Mouse (Mus musculus) layer of hippocampus, adult 18-20 months (tissue): Measurements from ENCODE around the gene Kcnd1. TPM values are rescaled to one million over a fixed set of nuclear protein-coding genes. Genes with fewer than 3 reads are reported as not detected.
A peak's percentile ranks its signal among the peaks of the same experiment; 100 is the strongest.

Experiments
- DNase-seq, 2 experiments: peaks; one replicate each; pipeline ENCODE4 v3.0.0; 2022; ENCODE audit warnings: low spot score in 2 of 2
- microRNA-seq, 2 experiments: library from miRNA; unstranded; fragments of <30 nt; microRNA quantifications; one replicate each; pipeline ENCODE4 v1.2.0; 2021
- total RNA-seq, 2 experiments: library from RNA; stranded (reverse); gene quantifications; 2 replicates each; pipeline ENCODE4 v1.2.3; 2021

Gene Kcnd1
- total RNA-seq, 2 experiments from 2014 or later, result 7.0 to 8.9 TPM

DNA sequence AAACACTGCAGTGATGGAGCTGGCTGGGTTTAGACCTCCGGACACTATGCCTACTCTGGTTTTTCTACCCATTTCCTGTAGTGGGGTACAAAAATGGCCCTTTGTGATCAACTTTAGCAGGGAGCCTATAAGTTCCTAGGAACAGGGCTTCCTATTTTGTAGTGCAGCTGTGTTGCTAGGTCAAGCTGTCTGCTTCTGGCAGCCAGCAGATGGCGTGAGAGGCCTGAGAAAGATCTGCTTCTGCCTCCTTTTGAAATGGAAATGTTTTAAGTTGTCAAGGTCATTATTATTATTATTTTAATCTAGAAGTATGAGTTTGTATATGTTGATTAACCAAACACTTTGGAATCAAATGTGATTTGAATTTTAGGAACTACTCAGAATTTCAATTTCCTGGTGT, 32.5 kb downstream of the Kcnd1 start:
- peak in 1 of 2 experiments; percentile 34 for DNase-seq

DNA sequence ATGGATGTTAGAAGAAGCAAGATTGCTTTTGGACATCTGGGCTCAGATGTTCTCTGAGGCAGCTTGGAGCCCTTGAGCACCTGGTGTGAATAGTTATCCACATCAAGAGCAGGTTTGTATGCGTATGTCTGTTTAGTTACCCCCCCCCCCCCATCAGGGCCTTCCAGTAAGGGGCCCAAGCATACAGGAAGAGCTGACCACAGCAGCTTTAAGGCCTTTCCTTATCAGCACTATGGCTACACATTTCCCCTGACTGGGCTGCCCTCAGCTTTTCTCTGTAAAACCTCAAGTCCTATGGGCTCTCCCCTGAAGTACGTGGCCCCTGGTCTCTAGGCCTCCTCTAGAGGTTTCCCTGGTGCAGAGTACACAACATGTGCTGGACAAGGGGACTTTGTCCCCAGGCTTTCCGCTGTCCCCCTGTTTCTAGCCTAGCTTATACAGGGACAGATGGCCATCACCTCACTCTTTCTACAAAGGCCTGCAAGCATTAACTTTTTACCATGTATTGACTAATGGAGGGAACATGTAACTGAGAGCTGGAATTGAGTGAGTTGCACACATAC, 37.2 kb downstream of the Kcnd1 start:
- DNase-seq, result no peak

DNA sequence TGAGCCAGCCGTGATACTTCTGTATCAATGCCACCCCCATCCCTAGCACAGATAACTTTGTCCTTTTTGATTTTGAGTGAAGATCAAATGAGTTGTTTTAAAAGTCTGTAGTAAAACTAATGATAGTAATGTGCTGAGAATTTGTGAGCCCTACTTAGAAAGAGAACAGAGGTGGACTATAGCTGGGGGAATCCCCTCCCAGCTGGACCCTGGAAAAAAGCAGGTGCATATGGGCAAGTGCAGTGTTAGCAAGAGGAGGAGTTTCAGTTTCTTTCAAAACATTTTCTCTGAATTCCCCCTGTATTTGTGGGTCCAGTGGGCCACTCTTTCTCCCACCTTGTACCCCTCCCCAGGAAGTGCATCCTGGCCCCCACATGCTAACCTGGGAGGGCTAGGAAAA, 41.1 kb downstream of the Kcnd1 start:
- no peak for DNase-seq

DNA sequence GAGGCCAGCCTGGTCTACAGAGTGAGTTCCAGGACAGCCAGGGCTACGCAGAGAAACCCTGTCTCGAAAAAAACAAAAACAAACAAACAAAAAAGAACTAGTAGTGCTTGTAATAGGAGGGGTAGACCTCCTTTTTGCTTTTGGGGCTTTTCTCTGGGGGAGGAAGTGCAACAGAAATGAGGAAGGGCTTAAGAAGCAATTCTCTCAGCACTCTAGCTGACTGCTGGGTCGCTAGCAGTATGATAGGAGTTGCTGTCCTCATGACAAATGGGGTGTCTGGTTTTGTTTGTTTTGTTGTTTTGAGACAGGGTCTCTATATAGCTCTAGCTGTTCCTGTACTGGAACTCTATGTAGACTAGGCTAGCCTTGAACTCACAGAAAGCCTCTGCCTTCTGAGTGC, 42.5 kb downstream of the Kcnd1 start:
- DNase-seq, result no peak

DNA sequence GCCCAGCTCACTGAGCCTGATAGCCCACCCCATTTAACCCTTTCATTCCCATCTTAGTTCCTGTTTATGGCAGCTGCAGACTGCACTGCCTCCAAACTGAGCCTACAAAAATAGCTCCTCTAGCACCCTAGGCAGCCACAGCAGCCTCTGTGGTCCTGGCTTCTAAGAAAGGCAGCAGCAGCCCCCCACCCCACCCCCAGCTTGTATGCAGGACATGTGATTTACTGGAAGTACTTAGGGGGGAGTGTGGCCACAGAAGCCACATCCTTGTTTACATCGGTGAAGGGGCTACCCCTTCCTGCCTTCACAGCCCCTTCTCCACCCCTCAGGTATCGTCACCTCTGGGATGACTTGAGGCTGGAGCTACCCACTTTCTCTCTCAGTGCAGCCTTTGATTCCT, 43.3 kb downstream of the Kcnd1 start:
- no peak for DNase-seq

DNA sequence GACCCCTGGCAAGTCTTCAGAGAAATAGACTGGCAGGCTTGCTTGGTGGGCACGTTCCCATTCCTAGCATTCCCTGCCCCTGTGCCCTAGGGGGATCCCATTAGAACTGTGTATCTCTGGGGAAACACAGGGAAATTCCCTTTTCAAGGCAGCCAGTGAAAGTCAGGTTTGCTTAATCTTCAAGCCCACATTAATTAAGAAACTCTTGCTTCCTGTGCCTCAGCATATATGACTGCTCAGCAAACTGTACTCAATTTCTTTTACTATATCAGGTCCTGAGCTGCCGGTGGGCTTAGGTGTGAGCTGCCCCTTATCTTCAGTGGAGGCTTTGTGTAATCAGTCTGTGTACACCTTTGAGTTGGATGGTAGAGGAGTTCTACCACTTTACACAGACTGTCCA, 43.7 kb downstream of the Kcnd1 start:
- DNase-seq, result no peak

DNA sequence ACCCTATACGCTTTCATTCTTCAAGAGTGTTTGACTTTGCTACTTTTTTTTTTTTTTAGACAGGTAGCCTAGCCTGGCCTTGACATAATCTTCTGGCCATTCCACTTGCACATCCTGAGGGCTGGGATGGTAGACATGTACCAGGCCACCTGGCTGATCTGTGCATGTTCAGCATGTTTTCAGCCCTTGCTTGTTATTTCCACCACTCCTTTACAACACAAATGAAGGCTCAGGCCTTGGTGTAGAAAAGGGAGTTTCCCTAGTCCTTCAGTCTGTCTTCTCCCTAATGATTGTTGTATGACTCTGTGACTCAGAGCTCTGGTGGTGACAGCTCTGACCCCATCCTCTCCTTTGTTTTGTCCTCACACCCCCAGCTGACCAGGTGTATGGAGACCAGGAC, 45.1 kb downstream of the Kcnd1 start:
- DNase-seq, result no peak

DNA sequence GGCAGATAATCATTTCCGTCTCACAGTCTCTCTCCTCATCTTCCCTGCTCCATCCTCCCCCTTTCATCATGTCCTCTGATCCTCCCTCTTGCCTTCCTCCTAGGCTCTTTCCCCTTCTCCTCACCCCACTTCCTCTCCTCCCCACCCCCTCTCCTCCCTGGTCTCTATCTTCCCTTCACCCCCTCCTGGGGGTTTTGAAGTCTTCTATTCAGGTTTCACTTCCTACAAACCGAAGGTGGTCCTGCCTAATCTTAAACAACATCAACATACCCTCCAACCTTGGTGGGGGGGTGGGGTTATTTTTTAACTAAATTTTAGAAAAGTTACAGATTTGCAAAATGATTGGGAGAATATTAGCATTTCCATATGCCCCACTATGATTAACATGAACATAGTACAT, 46.4 kb downstream of the Kcnd1 start:
- no peak for DNase-seq

DNA sequence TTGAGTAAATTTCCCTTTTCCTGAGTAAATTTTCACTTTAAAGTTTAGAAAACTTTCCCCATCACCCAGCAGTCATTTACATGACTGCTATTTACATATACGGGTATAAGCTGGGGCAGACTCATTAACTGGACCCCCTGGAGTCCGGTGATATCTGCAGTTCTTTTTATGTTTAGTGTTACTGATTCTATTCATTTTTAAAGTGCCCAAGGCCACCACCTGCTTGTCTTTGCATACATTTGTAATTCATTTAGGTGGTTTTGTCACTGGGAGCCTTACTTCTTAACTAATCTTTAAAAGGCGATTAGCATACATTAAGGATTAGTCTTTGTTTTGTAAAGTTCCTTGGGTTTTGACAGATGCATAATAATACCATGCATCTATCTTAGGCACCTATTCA, 47.7 kb downstream of the Kcnd1 start:
- no peak for DNase-seq

DNA sequence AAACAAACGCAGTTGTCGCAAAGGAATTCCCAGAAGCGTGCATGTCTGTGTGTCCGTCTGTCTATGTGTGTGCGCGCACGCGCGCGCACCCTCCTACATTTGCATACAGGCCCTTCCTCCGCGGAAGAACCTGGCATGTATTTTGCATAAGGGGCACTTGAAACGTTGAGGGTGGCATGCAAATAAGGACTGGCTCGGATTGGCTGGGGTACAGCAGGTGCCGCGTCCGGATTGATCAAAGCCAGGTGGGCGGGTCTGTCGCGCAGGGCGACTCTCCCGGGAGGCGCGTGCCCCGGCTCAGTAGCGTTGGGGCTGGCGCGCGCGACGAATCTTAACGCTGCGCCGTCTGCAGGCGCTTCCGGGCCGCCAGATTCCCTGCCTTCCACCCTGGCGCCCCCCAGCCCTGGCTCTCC, 55.9 kb downstream of the Kcnd1 start, which contains the start of gene Pim2:
Gene Pim2, plus strand, starts transcription at position 256 of the 413 bp plus-strand sequence.
- DNase-seq, result peak; percentile 81 to 83

DNA sequence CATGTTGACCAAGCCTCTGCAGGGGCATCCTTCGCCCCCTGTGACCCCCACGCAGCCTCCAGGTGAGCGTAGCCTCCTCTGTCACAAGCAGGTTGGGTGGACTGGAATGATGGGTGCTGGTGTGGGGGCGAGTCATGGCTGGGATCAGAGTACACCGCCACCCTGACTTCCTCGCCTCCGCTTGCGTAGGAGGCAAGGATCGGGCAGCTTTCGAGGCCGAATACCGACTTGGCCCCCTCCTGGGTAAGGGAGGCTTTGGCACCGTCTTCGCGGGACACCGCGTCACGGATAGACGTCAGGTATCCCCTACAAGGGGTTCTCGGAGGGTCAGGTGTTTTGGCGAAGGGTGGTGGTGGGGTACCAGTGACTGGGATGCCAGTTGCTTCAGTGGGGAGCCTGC, 56.4 kb downstream of the Kcnd1 start:
- peak; percentile 20 to 28 for DNase-seq

DNA sequence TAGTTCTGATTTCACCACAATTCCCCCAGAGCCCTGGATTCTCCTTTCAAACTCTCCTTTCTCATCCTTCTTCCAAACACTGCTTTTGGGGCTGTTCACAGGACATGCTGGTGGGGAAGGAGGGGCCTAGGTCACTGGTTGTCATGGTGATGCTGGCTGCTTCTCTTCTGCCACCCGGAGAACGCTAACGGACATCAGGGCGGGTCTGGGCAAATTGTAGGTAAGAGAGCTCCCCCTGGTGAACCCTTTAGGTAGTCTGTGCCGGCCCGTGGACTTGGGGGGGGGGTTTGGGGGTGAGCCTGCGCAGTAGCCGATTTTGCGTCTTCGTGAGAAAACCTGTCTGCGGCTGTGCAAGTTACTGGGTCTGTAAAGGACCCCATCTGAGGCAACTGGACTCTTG, 57.7 kb downstream of the Kcnd1 start:
- DNase-seq, result peak; percentile 38 to 71

DNA sequence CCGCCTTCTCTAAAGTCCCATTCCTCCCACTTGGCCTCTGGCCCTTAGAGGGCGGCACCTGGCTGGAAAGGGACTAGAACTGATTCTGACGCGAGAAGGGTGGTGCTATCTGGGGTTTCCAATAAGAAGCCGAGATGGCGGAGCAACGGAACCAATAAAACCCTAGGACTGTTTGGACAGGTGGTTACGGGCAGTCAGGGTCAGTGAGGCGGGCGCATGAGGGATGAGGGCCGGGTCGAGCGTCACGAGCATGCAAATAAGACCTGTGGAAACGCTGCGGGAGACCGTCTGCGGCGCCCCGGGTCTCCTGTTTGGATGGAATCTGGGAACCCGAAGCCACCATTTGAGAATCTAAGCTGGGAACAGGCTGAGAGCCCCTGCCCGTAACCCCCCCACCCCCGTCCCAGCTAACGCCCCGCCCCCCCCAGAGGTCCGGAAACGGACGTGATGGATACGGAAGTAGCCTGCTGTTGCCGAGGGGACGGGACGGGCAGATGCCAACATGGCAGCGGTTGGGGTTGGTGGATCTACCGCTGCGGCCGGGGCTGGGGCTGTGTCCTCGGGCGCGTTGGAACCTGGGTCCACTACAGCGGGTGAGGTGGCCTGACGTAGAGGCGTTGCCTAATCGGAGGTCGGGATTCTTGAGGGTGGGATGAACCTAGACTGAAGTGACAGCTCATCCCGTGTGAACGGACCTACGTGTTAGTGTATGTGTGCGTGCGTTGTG, 61.9 kb downstream of the Kcnd1 start, which contains the start of gene Slc35a2:
Gene Slc35a2, plus strand, starts transcription at position 188 of the 727 bp plus-strand sequence.
- peak; percentile 74 to 79 for DNase-seq

Small RNA genes within 50 kb of the gene (microRNA-seq; reads per million reads assigned to microRNA genes)
- gene Mir1198, result 67.3 to 68.8 reads per million in 2 experiments

Other genes starting within 250 kb of the Kcnd1 start
- not detected for gene Foxp3, start 248.6 kb upstream of the Kcnd1 start, total RNA-seq
- 10 to 100 TPM; 20.0 to 22.5 TPM for gene Ppp1r3f, start 248.0 kb upstream of the Kcnd1 start, total RNA-seq
- gene Ccdc22, start 216.8 kb upstream of the Kcnd1 start, total RNA-seq, result 10 to 100 TPM; 23.7 to 24.5 TPM
- not detected for gene Cacna1f, start 215.2 kb upstream of the Kcnd1 start, total RNA-seq
- 1,000 to 10,000 TPM; 1,783 to 1,871 TPM for gene Syp, start 183.8 kb upstream of the Kcnd1 start, total RNA-seq
- gene Prickle3, start 165.0 kb upstream of the Kcnd1 start, total RNA-seq, result 1 to 10 TPM; 1.5 TPM
- gene Plp2, start 150.9 kb upstream of the Kcnd1 start, total RNA-seq, result 1 to 10 TPM; 3.9 to 5.1 TPM
- under 1 TPM in 1 of 2 experiments, not detected in 1; 0.41 TPM for gene Magix, start 141.0 kb upstream of the Kcnd1 start, total RNA-seq
- gene Gpkow, start 125.2 kb upstream of the Kcnd1 start, total RNA-seq, result 10 to 100 TPM; 36.5 to 37.4 TPM
- 10 to 100 TPM; 61.6 to 67.4 TPM for gene Wdr45, start 108.0 kb upstream of the Kcnd1 start, total RNA-seq
- under 1 TPM in 1 of 2 experiments, not detected in 1; 0.41 TPM for gene Gm45208, start 100.0 kb upstream of the Kcnd1 start, total RNA-seq
- 100 to 1,000 TPM in 1 of 2 experiments, 10 to 100 TPM in 1; 97.3 to 100 TPM for gene Praf2, start 93.8 kb upstream of the Kcnd1 start, total RNA-seq
- 10 to 100 TPM; 17.6 to 21.5 TPM for gene Ccdc120, start 71.4 kb upstream of the Kcnd1 start, total RNA-seq
- gene Tfe3, start 59.7 kb upstream of the Kcnd1 start, total RNA-seq, result 10 to 100 TPM; 33.7 to 38.7 TPM
- 100 to 1,000 TPM in 1 of 2 experiments, 10 to 100 TPM in 1; 95.3 to 105 TPM for gene Gripap1, start 32.5 kb upstream of the Kcnd1 start, total RNA-seq
- 10 to 100 TPM; 75.3 to 87.4 TPM for gene Otud5, start 19.1 kb downstream of the Kcnd1 start, total RNA-seq
- 10 to 100 TPM; 49.3 to 58.8 TPM for gene Pim2, start 56.0 kb downstream of the Kcnd1 start, total RNA-seq
- 10 to 100 TPM; 38.9 to 45.9 TPM for gene Slc35a2, start 61.7 kb downstream of the Kcnd1 start, total RNA-seq
- 10 to 100 TPM; 93.4 to 96.7 TPM for gene Pqbp1, start 77.0 kb downstream of the Kcnd1 start, total RNA-seq
- 10 to 100 TPM; 21.9 to 23.8 TPM for gene Timm17b, start 77.1 kb downstream of the Kcnd1 start, total RNA-seq
- gene Gm10491, start 85.5 kb downstream of the Kcnd1 start, total RNA-seq, result not detected
- not detected for gene Gm10490, start 87.3 kb downstream of the Kcnd1 start, total RNA-seq
- gene Pcsk1n, start 97.5 kb downstream of the Kcnd1 start, total RNA-seq, result 100 to 1,000 TPM; 437 to 442 TPM
- not detected for gene Eras, start 106.3 kb downstream of the Kcnd1 start, total RNA-seq
- 10 to 100 TPM; 41.6 to 43.5 TPM for gene Hdac6, start 125.6 kb downstream of the Kcnd1 start, total RNA-seq
- gene Gata1, start 155.8 kb downstream of the Kcnd1 start, total RNA-seq, result not detected
- under 1 TPM in 1 of 2 experiments, not detected in 1; 0.84 TPM for gene Glod5, start 196.2 kb downstream of the Kcnd1 start, total RNA-seq